Mouse (Mus musculus): ENCODE results near the gene Ssh3.

Ssh3 gene

DNA sequence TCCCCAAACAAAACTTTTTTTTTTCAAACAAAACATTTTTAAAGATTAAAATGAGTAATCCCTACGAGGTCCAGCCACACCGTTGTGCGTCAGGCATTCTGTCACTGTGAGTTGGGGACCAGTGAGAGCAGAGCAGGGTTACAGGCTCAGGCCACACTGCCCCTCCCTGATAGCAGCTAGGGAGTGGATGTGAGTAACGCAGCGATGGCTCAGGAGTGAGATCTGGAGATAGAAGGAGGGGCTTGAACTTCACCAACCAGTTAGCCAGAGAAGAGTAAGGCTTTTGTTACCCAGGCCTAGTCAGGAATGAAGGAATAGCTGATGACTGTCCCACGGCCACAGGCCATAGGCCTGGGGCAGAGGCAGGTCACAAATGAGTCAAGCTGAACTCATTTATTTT is 24.2 kb downstream of the Ssh3 start:
- DNase-seq (ENCODE audit: low spot score in 2 of 2), result no peak

DNA sequence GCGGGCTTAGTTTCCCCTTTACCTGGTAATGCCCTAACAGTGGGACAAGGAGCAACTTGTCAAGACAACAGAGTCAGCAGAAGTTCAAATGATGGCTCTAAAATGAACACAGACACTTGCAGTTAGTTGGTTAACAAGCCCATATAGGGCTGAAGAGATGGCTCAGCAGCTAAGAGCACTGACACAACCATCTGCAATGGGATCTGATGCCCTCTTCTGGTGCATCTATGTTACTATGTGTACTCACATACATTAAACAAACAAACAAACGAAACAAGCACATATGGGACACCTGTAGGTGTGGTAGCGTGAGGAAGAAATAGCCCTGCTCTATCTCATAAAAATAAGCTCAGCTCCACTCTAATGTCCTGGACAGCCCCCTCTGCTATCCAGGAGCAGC is 26.6 kb downstream of the Ssh3 start:
- no peak for DNase-seq (ENCODE audit: low spot score in 2 of 2)

DNA sequence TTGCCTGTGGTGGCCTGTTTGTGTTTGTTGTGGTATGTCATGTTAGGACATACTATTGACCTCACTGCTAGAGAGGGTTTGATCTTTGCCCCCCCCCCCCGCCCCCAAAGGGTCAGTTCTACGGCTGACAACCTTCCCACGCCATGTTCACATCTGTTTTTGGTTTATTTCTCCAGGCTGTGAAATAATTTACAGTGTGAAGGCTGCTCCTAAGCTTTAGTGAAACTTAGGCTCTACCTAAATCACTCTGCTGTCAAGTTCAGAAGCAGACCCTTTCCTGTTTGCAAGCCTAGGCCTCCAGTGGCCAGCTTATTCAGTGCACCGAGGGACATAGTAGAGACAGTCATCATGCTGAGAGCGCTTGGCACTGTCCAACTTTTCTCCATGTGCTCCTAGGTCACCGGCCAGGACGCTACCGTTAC is 28.7 kb downstream of the Ssh3 start:
- no peak for DNase-seq (ENCODE audit: low spot score in 2 of 2)

DNA sequence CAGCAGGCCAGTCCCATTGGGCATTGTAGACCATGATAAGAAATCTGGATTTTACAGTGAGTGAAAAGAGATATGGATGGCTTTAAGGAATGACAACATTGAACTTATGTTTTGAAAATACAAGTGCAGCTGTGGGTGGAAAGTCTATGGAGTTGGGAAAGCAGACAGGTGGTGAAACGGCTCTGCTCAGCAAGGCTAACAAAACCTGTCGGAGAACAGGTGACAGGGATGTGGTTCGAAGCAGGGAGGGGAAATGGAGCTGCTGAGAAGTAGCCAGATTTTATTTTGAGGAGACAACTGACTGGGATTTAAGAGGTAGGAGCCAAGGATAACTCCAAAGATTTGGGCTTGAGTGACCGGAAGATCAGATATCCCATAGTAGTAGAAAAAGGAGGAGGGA is 34.4 kb downstream of the Ssh3 start:
- no peak for DNase-seq (ENCODE audit: low spot score in 2 of 2)

DNA sequence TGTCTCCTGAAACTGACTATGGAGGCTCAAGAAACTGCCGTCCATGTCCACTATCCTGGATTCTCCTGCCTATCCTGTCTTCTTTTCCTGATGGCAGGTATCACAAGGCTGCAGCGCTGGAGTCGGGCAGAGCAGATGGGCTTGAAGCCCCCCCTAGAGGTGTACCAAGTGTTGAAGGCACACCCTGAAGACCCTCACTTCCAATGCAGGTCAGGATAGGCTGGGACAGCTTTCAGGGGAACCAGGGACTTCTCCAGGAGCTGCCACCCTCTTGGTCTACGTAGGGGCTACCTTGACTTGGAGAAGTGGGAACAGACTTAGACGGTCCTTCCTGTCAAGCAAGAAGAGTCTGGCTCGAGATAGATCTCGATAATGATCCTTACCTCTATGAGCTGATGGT is 36.3 kb downstream of the Ssh3 start:
- no peak for DNase-seq (ENCODE audit: low spot score in 2 of 2)

DNA sequence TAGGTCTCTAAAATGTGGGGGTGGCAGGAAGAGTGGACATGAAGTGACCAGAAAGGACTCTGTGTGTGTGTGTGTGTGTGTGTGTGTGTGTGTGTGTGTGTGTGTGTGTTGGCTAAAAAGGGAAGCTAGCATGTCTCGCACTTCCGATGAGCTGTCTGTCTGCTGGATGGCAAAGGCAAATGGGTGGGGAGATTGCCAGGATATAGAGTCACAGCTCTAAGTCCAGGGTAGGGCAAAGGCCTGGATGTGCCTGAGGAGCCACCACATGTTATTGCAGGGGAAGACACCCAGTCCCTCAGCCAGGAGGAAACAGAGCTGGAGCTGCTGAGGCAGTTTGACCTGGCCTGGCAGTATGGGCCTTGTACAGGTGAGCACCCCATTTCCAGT is 36.8 kb downstream of the Ssh3 start:
- DNase-seq (ENCODE audit: low spot score in 2 of 2), result peak; percentile 72 to 77

DNA sequence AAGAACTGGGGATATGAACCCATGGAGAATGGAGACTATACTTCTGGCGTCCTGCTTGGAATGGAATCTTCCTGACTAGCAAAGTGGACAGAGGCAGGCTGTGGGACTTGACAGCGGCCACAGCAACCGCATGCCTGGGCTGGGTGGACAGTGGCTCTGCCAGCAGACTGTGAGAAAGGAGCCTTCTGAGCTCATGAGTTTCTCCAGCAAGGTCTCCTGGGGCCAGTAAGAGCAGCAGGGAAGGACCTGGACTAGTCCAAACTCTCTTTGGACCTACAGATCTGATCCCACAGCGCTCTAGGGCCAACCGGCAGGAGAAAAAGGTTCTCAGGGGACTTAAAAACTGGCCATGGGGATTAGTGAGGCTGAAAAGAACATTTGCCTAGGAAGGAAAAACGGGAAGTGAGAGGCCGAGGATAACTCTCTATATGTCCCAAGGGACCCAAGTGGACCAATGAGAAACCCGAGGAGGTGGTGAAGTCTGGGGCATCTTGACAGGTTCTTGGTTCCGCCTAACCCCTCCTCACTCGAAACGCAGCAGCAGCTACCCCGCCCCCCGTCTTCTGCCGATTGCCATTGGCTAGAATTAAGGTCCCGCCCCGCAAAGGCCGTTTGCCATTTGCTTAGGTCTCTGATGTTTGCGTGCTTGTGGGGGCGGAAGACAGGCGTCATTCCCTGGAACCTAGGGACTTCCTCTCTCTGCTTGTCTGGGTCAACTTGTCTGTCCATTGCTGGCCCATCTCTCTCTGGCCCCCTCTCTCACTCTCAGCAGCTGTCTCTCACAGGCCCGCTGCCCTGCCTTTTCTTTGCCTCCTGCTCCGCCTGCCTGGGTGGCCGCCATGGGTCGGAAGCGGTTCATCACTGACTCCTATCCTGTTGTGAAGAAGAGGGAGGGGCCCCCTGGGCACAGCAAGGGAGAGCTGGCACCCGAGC is 37.5 kb downstream of the Ssh3 start, which contains the start of gene Pold4:
Gene Pold4, plus strand, starts transcription at position 647 of the 933 bp plus-strand sequence.
- DNase-seq (ENCODE audit: low spot score in 2 of 2), result peak; percentile 99

DNA sequence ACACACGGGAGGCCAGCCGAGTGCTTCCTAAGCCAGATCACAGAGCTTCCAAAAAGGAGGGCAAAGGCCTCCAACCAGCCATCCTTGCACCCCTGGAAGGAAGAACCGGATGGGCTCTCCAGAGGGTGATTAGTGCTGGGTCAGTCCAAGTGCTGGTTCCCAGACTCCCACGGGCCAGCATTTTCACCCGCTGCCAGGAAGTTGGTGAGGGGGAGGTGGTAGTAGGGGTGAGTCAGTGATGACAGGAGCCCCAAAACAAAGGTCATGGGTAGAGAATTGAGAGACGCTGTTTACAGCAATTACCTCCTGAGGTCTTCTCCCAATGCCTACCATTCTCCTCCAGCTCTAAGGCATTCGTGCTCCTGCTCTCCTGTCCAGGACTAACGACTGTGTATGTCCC is 38.6 kb downstream of the Ssh3 start:
- peak in 1 of 2 experiments; percentile 36 for DNase-seq (ENCODE audit: low spot score in 2 of 2)

DNA sequence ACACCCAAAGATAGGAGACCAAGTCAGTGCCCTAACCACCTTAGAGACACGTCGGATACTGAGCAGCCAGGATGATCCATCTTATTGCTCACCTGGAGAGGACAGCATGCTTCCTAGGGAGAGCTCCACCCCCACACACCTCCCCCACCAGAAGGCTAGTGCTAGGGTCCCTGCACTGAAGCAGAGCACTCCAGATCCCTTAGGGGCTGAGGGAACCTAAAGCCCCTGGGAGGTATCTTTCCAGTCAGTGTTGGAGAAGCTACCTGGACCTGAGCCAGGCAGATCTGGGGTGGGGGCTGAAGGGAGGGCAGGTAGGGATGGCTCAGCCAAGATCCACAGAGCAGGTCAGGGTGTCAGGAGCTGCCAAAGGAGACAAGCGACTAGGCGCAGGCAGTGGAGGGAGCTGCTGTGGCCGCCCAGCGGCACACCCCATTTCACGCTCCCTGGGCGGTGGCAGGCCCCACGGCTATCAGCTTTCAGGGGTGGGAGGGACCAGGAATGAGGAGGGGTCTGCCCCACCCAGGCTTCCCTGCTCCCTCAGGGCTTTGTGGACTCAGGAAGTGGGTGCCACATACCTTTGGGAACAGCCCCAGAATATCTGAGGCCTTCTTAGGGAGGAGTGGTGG is 39.4 kb downstream of the Ssh3 start:
- no peak for DNase-seq (ENCODE audit: low spot score in 2 of 2)

DNA sequence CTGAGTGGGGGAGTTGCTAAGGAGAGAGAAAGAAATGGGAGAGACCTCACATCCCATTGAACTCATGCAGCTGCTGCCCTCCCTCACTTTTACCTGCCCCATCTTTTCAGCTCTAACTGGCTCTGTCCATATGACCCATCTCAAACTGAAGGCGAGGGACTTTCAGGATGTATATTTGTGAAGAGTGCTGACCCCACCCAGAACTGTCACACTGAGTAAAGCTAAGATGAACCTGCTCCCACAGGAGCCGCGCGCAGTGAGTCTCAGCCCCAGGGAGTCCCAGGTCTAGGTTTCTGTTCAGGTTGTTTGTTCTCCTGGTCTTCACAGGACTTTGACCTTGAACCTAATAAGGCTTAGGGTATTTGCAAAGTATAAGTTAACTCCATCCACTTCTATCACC is 40.1 kb downstream of the Ssh3 start:
- no peak for DNase-seq (ENCODE audit: low spot score in 2 of 2)

DNA sequence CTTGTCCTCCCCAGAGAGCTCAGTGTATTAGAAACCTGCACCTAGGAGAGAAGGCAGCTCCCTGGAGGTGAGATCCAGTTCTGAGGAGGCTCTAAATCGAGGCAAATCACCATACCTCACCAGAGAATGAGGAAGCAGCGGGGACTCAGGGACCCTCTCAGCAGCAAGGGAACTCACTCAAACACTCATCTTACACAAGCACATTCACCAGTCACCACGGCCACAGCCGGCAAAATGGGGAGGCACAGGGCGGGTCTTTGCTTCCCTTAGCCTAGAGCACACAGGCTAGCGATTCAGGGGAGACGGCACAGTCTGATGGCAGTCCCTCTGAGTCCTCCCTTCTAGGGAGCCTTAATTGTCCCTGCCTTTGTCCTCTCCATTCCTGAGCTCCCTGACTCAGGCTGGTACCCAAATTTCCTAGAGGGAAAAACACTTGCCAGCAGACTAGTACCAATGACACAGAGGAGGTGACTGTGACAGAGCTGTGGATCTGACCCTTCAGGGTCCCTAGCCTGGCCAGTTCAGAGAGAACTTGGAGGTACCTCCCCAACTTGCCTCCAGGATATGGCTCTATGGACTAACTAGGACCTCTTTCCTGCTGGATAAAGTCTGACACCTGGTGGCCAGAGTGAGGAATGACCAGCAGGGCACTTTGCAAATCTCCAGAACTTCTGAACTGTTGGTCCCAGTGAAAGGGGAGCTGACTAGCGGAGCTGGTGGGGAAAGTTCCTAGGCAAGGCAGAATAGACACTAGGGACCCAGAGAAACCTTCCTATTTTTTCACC is 40.9 kb downstream of the Ssh3 start:
- DNase-seq (ENCODE audit: low spot score in 2 of 2), result peak; percentile 75 to 81

DNA sequence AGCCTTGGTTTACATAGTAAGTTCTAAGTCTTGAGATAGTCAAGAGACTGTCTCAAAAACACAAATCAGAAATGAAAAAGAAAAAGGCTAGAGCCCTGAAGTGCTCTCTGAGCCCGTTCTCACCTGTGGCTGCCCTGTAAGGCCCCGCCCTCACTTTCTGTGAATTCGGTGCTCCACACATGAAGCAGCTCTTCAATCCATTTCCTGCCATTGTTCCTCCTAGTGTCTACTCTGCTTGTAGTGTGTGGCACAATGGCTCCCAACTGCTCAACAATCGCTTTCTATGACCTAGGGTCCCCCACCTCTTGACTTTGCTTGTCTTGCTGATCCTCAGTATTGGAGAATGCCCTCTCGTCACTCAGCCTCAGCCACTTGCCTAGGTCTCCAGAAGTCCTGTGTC is 41.5 kb downstream of the Ssh3 start:
- DNase-seq (ENCODE audit: low spot score in 2 of 2), result peak in 1 of 2 experiments; percentile 40

DNA sequence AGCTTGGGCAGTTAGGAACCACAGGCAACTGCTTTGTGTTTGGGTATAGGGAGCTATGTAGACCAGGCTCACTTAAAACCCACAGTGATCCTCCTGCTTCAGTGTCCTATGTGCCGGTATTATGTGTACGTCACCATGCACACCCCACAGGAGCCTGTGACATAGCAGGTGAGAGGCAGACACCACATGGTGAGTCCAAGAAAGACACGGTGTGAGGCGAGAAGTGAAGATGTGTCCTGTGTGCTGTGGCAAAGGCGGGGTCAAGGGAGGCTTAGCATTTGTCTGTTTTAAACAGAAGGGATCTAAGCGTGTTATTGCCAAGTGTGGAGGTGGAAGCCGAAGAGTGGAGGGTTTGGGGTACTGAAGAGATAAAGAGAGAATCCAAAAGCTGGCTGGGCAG is 42.2 kb downstream of the Ssh3 start:
- DNase-seq (ENCODE audit: low spot score in 2 of 2), result peak; percentile 44 to 55

DNA sequence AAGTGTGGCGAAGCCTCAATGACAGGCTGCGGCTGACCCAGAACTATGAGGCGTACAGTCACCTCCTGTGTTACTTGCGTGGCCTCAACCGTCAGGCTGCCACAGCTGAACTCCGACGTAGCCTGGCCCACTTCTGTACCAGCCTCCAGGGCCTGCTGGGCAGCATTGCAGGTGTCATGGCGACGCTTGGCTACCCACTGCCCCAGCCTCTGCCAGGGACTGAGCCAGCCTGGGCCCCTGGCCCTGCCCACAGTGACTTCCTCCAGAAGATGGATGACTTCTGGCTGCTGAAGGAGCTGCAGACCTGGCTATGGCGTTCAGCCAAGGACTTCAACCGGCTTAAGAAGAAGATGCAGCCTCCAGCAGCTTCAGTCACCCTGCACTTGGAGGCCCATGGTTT is 46.8 kb downstream of the Ssh3 start:
- peak in 1 of 2 experiments; percentile 70 for DNase-seq (ENCODE audit: low spot score in 2 of 2)

DNA sequence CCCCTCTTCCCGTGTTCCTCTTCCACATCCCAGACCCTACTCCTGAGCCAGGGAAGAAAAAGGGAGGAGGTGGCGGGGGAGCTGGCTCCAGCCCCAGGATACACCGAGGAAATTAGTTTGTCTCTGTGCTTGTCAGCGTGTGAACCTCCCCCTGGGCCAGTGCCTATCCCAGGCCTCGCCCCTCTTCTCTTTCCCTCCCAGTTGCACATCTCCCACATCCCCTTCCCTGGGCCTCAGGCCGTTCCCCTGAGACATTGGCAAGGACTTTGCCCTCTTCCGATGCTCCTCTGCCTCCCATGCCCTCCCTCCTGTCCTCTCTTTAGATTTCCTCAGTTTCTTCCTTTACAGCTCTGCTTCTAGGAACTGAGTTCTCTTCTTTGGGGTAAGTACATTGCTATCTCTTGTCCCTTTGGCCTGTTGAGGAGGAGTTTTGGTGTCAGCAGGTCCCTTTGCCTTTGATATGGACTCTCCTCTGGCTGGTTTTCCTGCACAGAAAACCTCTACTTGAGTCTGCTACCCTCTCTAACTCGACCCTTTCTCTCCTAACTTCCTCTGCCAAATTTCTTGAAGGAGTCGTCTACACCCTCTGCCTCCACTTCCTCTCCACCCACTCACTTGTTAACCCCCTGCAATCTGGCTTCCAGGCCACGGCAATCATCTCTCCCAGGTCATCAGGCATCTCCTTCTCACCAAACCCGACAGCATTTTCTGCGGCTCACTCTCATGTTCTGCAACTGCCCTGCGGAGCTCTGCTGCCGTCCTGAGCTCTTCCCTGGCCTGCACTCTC is 47.8 kb downstream of the Ssh3 start:
- DNase-seq (ENCODE audit: low spot score in 2 of 2), result no peak

DNA sequence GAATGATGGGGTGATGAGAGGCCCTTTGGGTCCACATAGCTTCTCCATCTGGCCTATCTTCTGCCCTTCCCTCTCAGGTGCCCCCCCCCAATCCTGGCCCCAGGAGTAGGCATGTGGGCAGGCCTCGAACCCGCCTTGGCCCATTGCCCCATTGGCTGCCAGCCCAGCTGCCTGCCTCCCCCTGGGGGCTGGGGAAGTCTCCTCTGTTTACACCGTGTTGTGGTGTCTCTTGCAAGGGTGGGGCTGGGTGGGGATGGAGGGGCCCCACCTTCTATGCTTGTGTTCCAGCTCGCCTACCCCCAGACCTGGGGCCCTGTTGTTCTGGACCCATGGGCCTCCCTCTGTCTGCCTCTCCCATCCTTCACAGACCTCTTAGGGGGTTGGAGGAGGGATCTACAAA is 48.6 kb downstream of the Ssh3 start:
- peak; percentile 77 for DNase-seq (ENCODE audit: low spot score in 2 of 2)

DNA sequence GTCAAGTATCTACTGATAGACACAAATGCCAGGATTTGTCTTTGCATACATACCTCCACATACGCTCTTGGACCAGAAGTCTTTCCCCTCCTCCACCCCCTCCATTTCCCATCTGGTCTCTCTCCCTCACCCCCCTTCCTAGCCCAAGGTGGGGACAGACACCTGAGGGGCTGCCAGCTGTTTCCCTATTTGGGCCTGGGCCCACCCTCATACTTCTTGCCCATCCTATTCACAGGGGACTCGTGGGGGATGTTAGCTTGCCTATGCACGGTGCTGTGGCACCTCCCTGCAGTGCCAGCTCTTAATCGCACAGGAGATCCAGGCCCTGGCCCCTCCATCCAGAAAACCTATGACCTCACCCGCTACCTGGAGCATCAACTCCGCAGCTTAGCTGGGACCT is 49.0 kb downstream of the Ssh3 start:
- DNase-seq (ENCODE audit: low spot score in 2 of 2), result no peak

DNA sequence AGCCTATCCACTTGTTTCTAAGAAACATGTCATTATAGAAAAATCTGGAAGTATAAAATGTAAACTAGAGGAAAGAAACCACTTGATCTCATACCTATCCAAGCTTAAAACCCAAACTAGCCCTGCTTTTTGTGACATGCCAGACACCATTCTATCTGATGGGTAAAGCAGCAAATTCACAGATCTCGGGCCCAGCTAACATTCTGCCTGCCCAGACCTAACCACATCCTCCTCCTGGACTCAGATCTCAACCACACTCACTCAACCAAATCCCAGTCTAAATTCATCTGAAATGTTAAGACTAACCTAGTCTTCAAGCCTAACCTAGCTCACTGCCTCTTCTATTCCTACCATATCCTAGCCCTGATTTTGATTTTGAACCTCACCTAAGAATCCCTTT is 50.2 kb downstream of the Ssh3 start:
- peak; percentile 72 to 74 for DNase-seq (ENCODE audit: low spot score in 2 of 2)

DNA sequence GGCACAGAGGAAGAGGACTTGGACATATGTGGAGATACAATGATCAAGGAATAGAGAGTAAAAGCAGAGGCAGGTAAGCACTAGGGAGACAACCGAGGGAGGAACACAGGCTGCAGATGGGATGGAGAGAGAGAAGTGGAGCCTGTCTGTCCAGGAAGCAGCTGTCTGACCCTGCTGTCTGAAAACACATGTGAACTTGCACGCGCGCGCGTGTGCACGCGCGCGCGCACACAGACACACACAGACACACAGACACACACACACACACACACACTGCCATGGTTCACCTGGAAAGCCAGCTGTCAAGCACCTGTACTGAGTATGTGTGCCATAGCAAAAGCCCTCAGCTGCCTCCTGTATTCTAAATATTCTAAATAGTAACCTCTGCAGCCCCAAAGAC is 50.7 kb downstream of the Ssh3 start:
- no peak for DNase-seq (ENCODE audit: low spot score in 2 of 2)

DNA sequence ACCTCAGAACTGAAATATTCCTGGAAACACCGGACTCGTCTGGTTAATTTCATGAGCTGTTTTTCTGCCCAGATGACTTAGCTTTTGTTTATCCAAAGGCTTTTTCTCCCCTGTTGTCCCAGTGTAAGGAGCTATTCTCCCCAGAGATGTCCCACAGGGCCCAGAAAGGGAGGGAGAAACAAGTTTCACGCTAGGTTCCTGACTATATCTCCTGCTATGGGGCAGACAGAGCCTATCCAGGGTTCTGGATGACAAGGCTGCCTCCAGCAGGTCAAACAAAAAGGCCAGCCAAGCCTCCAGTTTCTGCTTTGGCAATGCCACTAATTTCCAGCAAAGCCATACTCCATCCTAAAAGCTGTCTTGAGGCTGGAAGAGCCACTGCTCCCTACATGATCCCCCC is 51.1 kb downstream of the Ssh3 start:
- DNase-seq (ENCODE audit: low spot score in 2 of 2), result no peak

DNA sequence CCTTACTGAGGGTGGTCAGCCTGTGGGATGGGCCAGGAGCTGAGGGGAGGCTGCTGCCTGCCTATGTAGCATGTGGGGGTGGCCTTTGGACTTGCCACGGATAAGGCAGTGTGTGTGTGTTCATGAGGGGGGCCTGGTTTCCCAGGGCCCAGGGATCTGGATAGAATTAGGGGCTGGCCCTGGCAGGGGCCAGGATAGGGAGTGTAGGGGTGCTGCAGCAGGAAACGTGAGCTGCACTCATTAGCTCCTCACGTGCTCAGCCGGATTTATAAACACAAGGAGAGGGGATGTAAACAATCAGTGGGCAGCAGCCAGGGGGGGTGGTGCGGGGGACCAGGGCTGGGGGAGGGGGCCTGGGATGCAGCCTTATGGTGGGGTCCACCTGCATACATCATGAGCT is 51.8 kb downstream of the Ssh3 start:
- DNase-seq (ENCODE audit: low spot score in 2 of 2), result no peak

Measured in spleen, postnatal 36 days (tissue).